Mouse (Mus musculus) brain, embryonic 14.5 days (tissue): ENCODE measurements around the gene Sebox.

Source experiments
- CTCF ChIP-seq: fragments of 200-500 bp; IDR thresholded peaks from 2 replicates; pipeline ENCODE4 v1.5.1; 2012; ENCODE audit warnings: inconsistent platforms, mild to moderate bottlenecking, moderate library complexity, borderline replicate concordance; ENCODE audit not compliant: insufficient read depth, insufficient read length; ENCODE audit errors: extremely low read depth
- POLR2A ChIP-seq: fragments of 200-500 bp; IDR thresholded peaks from 2 replicates; pipeline ENCODE4 v1.6.1; 2012; ENCODE audit warnings: mild to moderate bottlenecking, inconsistent platforms, borderline replicate concordance; ENCODE audit not compliant: poor library complexity, insufficient read depth, insufficient read length, severe bottlenecking; ENCODE audit errors: extremely low read depth

- no peak for TF ChIP-seq CTCF
- no peak for TF ChIP-seq POLR2A
Measured at GRCm38 (mm10) chr11:78467932-78468331, 35.3 kb upstream of the Sebox start.
